Mouse (Mus musculus) megakaryocyte, embryonic 14.5 days (primary cell): Measurements from ENCODE around the gene Trim44.

Experiments used
- FLI1 ChIP-seq: IDR thresholded peaks from 2 replicates; pipeline ENCODE4 v1.6.1; 2012; ENCODE audit warnings: low read length, inconsistent platforms, mixed read lengths
- GATA1 ChIP-seq: IDR thresholded peaks from 3 replicates; pipeline ENCODE4 v1.6.1; 2012; ENCODE audit warnings: mixed read lengths, low read length, inconsistent platforms, borderline replicate concordance

DNA sequence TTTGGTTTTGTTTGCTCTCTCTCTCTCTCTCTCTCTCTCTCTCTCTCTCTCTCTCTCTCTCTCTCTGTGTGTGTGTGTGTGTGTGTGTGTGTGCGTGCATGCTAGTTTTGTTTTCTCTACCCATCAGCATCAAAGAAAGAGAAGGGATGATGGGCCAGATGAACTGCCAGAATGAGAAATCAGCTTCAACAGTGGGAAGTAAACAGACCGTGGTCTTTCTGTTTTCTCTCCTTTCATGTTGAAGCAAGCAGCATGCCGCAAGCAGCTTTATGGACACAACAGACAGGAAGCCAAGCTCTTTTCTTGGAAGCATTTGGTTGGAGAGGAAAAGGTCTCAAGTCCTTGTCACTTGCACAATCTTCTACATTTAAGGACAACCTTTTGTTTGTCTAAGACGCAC is 23.5 kb upstream of the Trim44 start:
- TF ChIP-seq GATA1, result no peak
- TF ChIP-seq FLI1, result no peak
